Mouse (Mus musculus): ENCODE measurements around the gene Sema4d.

DNA sequence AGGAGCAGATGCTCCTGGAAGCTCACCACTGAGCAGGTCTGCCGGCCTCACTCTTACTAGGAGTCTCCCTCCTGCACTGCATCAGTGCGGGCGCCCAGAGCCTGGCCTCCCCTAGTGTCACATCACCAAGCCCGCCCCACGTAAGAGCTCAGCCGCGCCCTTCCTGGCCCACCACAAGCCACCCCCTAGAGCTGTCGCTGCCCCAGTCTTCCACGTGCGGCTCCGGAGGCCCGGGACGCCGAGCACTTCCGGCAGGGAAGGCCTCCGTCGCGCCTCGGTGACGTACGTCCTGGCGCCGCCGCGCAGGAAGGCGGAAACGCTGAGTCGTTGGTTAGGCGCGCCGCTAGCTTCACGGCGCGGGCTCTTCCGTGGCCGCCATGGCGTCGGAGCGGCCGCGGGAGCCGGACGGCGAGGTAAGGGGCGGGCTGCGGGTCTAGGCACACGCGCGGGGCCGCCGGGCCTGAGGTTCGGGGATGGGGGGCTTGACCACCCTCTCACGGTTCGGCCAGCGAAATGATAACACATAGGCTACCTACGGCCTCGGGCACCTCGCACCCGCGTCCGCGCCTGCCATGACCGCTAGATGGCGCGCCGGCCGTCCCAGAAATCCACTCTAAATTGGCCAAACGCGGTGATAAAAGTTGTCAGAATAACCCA is 142.0 kb downstream of the Sema4d start, which contains the start of gene Secisbp2:
- peak; percentile 78 for TF ChIP-seq CTCF (IDR thresholded peaks at IDR 0.05; ENCODE audit: low read depth)
- peak; percentile 61; the same call in 1 of the 2 replicates for TF ChIP-seq EP300 (IDR thresholded peaks at IDR 0.05; ENCODE audit: low read depth)
